Mouse (Mus musculus): ENCODE data around the gene Glipr1l3. TPM values are rescaled to one million over a fixed set of nuclear protein-coding genes. Genes with fewer than 3 reads are reported as not detected.

Gene Glipr1l3
- polyA plus RNA-seq (2017; shearing (Covaris generic)): not detected

GRCm38 (mm10) chr10:112159882-112160560, at the start of gene Glipr1l3:
TSS of gene Glipr1l3 (minus strand) at chr10:112160327.

DNA sequence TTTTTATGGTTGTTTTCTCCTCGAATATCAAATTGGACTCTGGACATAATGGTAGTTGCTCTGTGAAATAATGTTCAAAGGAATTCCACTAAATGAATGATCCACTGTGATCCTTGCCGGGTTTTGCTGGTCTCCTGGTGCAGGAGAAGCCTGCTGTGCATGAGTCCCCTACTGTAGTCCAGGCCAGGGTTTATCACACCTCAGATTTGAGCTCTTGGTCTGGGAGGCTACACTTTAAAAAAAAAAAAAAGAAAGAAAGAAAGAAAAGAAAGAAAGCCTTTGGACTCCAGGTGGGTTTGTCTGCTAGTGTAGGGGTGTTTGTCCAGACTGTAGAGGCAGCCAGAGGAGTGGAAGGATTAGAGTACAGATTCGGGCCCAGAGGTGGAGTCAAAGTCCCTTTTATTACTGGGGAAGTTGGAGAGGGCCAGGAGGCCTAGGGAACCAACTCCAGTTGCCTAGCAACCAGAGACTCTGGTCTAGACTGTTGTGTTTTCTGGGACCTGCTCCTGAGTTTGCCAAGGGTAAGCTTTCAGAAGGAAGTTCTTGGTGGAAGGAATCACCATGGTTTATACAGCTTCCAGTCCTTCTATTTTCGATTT, 3.1 kb upstream of the Glipr1l3 start, which contains the start of gene Caps2:
Gene Caps2 (plus strand): TSS at position 454 of the 599 bp plus-strand sequence.

Other genes starting within 250 kb of the Glipr1l3 start
- gene Krr1, start 187.7 kb downstream of the Glipr1l3 start, polyA plus RNA-seq (2017; shearing (Covaris generic)): 46.9 TPM
- gene Glipr1, start 157.7 kb downstream of the Glipr1l3 start, polyA plus RNA-seq (2017; shearing (Covaris generic)): 105 TPM
- not detected for gene Glipr1l1, start 100.1 kb downstream of the Glipr1l3 start, polyA plus RNA-seq (2017; shearing (Covaris generic))
- not detected for gene Glipr1l2, start 77.0 kb downstream of the Glipr1l3 start, polyA plus RNA-seq (2017; shearing (Covaris generic))
- 0.10 TPM for gene Caps2, start 3.3 kb upstream of the Glipr1l3 start, polyA plus RNA-seq (2017; shearing (Covaris generic))
- not detected for gene Kcnc2, start 110.8 kb upstream of the Glipr1l3 start, polyA plus RNA-seq (2017; shearing (Covaris generic))

All from CD4-positive, CD25-positive, alpha-beta regulatory T cell (primary cell).